Mouse (Mus musculus): ENCODE data around the gene Lrrc8e.
A peak's percentile ranks its signal among the peaks of the same experiment; 100 is the strongest.

The Lrrc8e gene

DNA sequence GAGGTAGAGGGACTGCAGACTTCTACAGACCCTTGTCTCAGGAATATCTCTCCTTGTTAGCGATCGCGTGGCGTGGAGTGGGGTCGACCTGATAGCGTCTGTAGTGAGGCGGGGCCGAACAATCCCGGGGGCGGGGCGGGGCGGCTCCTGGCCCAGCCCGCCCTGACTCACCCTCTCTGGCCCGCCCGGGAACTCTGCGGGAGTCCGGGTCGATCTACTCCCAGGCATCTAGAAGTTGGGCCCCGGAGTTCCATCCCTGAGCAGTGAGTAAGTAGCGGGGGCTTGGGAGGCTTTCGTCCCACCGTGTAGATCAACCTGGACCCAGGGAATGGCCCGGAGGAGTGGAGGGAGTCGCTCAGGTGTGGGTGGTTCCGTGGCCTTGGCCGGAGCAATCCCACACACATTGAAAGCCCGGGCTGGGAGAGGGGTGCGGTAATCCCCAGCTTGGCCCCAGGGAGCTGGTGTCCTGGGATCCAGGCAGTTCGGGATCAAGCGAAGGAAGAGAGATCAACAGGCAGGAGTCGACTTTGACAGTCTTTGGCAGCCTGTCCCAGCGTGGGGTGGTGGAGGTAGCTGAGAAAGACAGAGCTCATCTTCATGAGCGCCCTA lies at the start of gene Lrrc8e:
TSS of gene Lrrc8e (plus strand) at position 89 of the 609 bp plus-strand sequence.
- DNase-seq (ENCODE audit: low read depth, low spot score) = no peak

DNA sequence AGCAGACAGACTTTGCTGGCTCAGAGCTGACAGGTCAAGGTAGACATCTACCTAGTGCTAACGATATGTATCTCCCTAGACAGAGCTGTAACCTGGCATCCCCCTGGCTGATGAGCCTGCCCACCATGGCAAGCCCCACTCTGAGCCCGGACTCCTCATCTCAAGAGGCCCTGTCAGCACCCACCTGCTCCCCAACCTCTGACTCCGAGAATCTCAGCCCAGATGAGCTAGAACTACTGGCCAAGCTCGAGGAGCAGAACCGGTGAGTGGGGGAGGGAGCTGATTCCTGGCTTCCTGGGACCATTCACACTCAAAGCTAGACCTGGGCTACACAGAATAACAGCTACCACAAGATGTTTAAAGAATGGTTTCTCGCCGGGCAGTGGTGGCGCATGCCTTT lies 43.2 kb upstream of the Lrrc8e start:
- DNase-seq (ENCODE audit: low read depth, low spot score) = no peak

GRCm38 (mm10) chr8:4186151-4186550 lies 40.5 kb upstream of the Lrrc8e start:
- no peak for DNase-seq (ENCODE audit: low read depth, low spot score)

DNA sequence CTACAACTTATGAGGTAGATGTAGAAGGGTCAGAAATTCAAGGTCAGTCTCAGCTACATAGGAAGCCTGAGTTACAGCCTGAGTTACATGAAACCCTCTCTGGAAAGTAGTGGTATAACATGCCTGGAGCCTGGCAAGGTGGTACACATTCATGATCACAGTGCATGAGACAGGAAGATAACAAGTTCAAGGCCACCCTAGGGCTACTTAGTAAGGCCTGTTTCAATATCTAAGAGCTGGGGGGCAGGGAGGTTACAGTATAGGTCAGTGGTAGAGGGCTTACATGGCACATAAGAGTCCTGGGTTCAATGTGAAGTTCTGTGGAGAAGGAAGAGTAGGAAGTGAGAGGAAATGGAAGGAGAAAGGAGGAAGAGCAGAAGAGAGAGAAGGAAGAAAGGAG lies 38.0 kb upstream of the Lrrc8e start:
- no peak for DNase-seq (ENCODE audit: low read depth, low spot score)

DNA sequence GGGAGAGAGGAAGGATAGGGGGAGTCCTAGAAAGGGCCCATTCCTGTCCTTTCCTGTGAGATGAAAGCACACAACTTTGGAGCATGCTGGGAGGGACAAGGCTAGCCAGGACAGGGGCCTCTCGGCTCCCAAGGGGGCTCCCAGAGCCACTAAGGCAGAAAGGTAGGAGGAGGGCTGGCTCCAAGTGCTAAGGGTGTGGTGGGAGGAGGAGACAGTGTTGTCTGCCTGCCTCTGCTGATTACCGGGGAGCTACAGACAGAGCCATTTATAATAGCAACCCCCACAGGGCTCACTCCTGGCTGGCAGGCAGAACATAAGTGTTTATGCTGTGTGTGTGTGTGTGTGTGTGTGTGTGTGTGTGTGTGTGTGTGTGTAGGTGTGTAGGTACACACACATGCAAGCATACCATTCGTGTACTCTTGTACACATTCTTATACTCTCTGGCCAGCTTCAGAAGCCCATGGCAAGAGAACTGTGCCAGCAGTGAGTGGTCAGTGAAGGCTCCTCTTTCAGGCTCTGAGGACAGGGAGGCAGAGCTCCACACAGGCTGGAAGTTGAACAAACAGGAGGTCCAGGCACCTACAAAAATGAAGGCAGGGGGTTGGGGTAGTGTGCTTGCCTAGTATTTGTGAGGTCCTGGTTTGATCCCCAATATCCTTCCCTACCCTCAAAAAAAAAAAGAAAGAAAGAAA lies 37.5 kb upstream of the Lrrc8e start:
- DNase-seq (ENCODE audit: low read depth, low spot score) = no peak

- no peak for DNase-seq (ENCODE audit: low read depth, low spot score)
Observed at GRCm38 (mm10) chr8:4192305-4192704, 34.3 kb upstream of the Lrrc8e start.

DNA sequence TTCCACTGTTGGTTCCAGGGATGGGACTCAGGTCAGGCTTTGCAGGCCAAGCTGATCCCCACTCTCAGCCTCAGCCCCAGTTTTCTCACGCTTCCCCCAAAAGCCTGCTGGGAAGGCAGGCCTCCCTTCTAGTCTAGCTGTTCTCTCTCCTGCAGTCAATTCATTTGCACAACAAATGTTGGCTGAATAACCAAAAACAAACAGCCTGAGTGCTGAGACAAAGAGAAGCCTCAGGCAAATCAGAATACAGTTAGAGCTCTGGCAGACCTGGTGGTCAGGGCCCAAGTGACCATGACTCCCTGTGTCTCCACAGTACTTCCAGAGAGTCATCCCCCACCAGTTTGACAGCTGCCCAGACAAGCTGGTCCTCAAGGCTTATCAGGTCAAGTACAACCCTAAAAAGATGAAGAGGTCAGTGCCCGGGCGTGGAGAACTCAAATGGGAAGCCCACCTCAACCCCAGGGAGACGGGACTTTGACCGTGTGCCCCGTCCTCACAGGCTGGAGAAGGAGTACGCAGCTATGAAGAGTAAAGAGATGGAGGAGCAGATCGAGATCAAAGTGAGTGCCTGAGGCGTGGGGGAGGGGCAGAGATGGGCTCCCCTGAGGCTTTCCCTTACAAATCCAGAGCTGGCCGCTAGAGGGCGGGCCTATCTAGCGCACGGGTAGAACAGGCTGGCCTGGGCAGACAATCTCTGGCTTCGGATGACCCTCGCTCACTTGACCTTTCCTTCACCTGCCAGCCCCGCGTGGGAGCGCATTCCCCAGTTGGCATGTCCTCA lies 33.6 kb upstream of the Lrrc8e start:
- no peak for DNase-seq (ENCODE audit: low read depth, low spot score)

GRCm38 (mm10) chr8:4193588-4193894 lies 33.1 kb upstream of the Lrrc8e start:
- no peak for DNase-seq (ENCODE audit: low read depth, low spot score)

GRCm38 (mm10) chr8:4201321-4201720 lies 25.3 kb upstream of the Lrrc8e start:
- no peak for DNase-seq (ENCODE audit: low read depth, low spot score)

DNA sequence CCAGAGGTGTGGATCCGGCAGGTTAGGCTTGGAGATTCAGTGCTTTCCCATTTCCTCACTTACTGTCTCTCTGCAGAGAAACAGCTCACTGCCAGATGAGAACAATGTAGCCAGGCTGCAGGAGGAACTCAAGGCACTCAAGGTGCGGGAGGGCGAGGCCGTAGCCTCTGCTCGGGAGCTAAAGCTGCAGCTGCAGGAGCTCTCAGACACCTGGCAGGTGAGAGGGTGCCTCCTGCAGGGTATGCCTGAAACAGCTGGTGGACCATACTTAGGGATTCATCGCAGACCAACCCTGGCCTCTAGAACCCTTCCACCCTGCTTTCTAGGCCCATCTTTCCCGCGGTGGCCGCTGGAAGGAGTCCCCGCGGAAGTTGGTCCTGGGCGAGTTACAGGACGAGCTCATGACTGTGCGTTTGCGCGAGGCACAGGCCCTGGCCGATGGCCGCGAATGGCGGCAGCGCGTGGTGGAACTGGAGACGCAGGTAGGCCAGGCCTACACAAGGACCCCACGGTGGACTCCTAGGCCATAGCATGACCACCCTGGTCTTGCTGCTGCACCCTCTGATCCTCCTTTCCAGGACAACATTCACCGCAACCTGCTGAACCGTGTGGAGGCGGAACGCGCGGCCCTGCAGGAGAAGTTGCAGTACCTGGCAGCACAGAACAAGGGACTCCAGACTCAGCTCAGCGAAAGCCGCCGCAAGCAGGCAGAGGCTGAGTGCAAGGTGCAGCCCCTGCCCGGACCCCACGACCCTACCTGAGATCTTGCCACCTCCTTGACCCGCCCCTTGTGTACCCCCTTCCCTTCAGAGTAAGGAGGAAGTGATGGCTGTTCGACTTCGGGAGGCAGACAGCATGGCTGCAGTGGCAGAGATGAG lies 21.1 kb upstream of the Lrrc8e start:
- DNase-seq (ENCODE audit: low read depth, low spot score) = no peak

GRCm38 (mm10) chr8:4206182-4207015 lies 20.2 kb upstream of the Lrrc8e start:
- DNase-seq (ENCODE audit: low read depth, low spot score) = no peak

DNA sequence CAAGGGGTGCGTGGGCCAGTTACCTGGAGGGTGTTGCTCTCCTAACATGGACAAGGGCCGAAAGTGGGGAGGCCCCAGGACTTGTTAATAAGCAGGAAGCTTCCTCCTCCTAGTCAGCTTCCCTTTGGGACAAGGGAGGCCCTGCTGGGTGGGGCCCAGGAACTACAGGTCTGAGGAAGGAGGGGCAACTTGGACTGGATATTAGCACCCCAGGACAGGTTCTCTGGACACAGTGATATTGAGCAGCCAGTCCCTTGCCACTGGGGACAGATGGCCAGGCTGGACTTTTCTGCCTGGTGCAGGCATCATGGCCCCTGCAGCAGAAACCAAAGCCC lies 19.6 kb upstream of the Lrrc8e start:
- no peak for DNase-seq (ENCODE audit: low read depth, low spot score)

DNA sequence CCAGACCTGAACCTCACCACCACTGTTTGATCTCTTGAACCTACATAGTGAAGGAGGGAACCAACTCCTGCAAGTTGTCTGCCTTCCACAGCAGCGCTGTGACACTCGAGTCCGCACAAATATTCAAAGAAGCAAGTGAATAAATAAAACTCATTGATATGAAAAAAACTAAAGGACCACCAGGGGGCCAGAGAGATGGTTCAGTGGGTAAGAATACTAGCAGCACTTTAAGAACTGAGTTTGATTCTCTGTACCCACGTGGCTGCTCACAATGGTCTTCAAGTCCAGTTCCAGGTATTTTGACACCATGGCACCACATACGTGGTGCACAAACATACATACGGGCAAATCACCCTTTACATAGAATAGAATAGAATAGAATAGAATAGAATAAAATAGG lies 15.5 kb upstream of the Lrrc8e start:
- no peak for DNase-seq (ENCODE audit: low read depth, low spot score)

- DNase-seq (ENCODE audit: low read depth, low spot score) = no peak
Observed at GRCm38 (mm10) chr8:4212809-4213209, 13.8 kb upstream of the Lrrc8e start.

- no peak for DNase-seq (ENCODE audit: low read depth, low spot score)
Observed at GRCm38 (mm10) chr8:4213210-4214005, 13.2 kb upstream of the Lrrc8e start.

GRCm38 (mm10) chr8:4214006-4214980 lies 12.3 kb upstream of the Lrrc8e start:
- no peak for DNase-seq (ENCODE audit: low read depth, low spot score)

DNA sequence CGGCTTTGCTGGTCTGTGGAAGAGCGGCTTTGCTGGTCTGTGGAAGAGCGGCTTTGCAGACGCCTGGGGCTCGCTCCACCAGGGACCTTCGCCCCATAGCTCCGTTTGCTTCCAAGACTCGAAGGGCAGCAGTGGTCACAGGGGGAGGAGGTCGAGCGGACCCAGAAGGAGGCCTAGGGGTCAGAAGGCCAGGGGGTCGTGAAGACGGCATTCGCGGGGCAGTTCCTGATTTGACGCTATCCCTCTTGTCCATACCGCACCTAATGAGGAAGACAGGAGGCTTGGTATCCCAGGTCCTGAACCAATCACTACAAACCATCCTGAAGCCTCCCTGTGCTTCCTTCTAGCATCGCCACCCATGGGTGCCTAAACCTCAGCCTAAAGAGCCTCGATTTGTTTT lies 10.3 kb upstream of the Lrrc8e start:
- DNase-seq (ENCODE audit: low read depth, low spot score) = no peak

DNA sequence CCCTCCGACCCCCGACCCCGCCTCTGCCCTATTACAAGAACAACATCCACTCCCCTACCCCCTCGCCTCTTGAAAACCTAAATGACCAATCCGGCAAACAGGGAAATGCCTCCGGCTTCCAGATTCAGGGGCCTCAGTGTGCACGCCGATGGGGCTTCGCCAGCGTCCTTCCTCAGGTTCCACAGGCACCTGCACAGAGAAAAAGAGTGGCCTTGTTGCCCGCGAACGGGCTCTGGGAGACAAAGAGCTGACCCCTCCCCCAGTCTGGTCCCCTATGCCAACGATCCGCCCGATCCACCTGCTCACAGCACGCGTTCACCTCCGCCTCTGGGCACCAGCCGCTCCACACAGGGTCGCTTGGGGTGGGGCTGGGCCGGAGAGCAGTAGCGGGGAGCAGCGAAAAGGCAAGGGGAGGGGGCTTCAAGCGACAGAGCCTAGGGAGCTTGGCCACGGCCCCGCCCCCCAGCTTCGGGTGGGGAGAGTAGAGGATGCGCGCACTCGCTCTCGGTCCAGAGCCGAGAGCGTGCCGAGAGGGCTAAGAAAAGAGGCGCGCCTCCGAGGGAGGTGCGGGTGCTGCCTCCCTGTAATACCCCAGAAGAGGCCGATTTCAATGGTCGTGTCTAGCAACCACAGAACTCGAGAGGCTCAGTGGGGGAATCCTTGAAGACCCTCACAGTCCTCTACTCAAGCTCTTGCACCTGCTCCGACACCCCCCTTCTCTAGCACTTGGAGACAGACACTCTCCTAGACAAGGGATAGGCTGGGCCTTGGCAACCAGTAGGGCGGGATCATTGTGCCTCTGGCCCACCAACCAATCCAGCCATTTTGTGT lies 9.6 kb upstream of the Lrrc8e start, which contains the start of gene Prr36:
TSS of gene Prr36 (minus strand) at position 669 of the 831 bp plus-strand sequence.
- peak; percentile 79 for DNase-seq (ENCODE audit: low read depth, low spot score)
